Mouse (Mus musculus) T-helper 1 cell (primary cell): ENCODE data around the gene Vamp8.

Source experiments
- in situ Hi-C: fragments of 300-600 bp; cut with MboI, MseI; formaldehyde crosslinking; loops from one replicate; pipeline ENCODE4 v1.15.1; 2025; ENCODE audit warnings: high pct_unique_total_duplicates

The Vamp8 gene

GRCm38 (mm10) chr6:72371571-72371970 is 18.9 kb downstream of the Vamp8 start:
- in situ Hi-C loops: no loop called here

GRCm38 (mm10) chr6:72371147-72371546 is 19.4 kb downstream of the Vamp8 start:
- in situ Hi-C loops: no loop called here

- in situ Hi-C loops: no loop called here
Measured at GRCm38 (mm10) chr6:72370091-72370490, 20.4 kb downstream of the Vamp8 start.

GRCm38 (mm10) chr6:72369557-72369956 is 20.9 kb downstream of the Vamp8 start:
- in situ Hi-C loops: no loop called here

GRCm38 (mm10) chr6:72367460-72367974 is 23.0 kb downstream of the Vamp8 start:
- in situ Hi-C loops: no loop called here

- in situ Hi-C loops: no loop called here
Measured at GRCm38 (mm10) chr6:72366844-72367443, 23.6 kb downstream of the Vamp8 start, which contains the start of gene Rnf181. Rnf181 (minus strand) TSS chr6:72366956.

GRCm38 (mm10) chr6:72366304-72366703 is 24.2 kb downstream of the Vamp8 start:
- in situ Hi-C loops: no loop called here

- in situ Hi-C loops: no loop called here
Measured at GRCm38 (mm10) chr6:72364985-72365384, 25.5 kb downstream of the Vamp8 start.

GRCm38 (mm10) chr6:72364009-72364408 is 26.5 kb downstream of the Vamp8 start:
- in situ Hi-C loops: no loop called here

- in situ Hi-C loops: no loop called here
Measured at GRCm38 (mm10) chr6:72362132-72363028, 28.1 kb downstream of the Vamp8 start.

- in situ Hi-C loops: no loop called here
Measured at GRCm38 (mm10) chr6:72361121-72361551, 29.4 kb downstream of the Vamp8 start.

GRCm38 (mm10) chr6:72360599-72360935 is 29.9 kb downstream of the Vamp8 start:
- in situ Hi-C loops: no loop called here

GRCm38 (mm10) chr6:72359891-72360598 is 30.5 kb downstream of the Vamp8 start:
- in situ Hi-C loops: no loop called here

GRCm38 (mm10) chr6:72359343-72359742 is 31.2 kb downstream of the Vamp8 start:
- in situ Hi-C loops: no loop called here

- in situ Hi-C loops: no loop called here
Measured at GRCm38 (mm10) chr6:72358086-72358764, 32.3 kb downstream of the Vamp8 start.

- in situ Hi-C loops: no loop called here
Measured at GRCm38 (mm10) chr6:72357164-72358079, 33.1 kb downstream of the Vamp8 start.

- in situ Hi-C loops: no loop called here
Measured at GRCm38 (mm10) chr6:72356001-72356532, 34.4 kb downstream of the Vamp8 start.

GRCm38 (mm10) chr6:72355066-72355911 is 35.2 kb downstream of the Vamp8 start, which contains the start of gene Tmem150a:
Tmem150a (plus strand) TSS chr6:72355447.
- in situ Hi-C loops: no loop called here

GRCm38 (mm10) chr6:72354025-72354424 is 36.5 kb downstream of the Vamp8 start:
- in situ Hi-C loops: no loop called here
